Mouse (Mus musculus) heart, embryonic 13.5 days (tissue): ENCODE results near the gene Plxnc1. TPM values are rescaled to one million over a fixed set of nuclear protein-coding genes. Genes with fewer than 3 reads are reported as not detected.
A peak's percentile ranks its signal among the peaks of the same experiment; 100 is the strongest.

Experiments used
- ATAC-seq: fragments of 200-750 bp; cut with Nextera tagmentation; 2 replicates; pipeline ENCODE4 v1.8.0; 2017; ENCODE audit warnings: moderate TSS enrichment; ENCODE audit not compliant: insufficient number of reproducible peaks, low FRiP score, low TSS enrichment; ENCODE audit errors: extremely low read depth
- H3K27ac ChIP-seq: fragments of 300-500 bp; sonication (generic); replicated peaks from 2 replicates; pipeline ENCODE4 v1.5.1; 2015; ENCODE audit warnings: moderate library complexity, mild to moderate bottlenecking, inconsistent platforms
- H3K27me3 ChIP-seq: fragments of 300-500 bp; sonication (generic); replicated peaks from 2 replicates; pipeline ENCODE4 v1.6.1; 2015; ENCODE audit warnings: mild to moderate bottlenecking, inconsistent platforms
- H3K36me3 ChIP-seq: fragments of 300-500 bp; sonication (generic); 2 replicates; pipeline ENCODE4 v1.6.1; 2015; ENCODE audit warnings: mild to moderate bottlenecking, inconsistent platforms
- H3K4me1 ChIP-seq: fragments of 300-500 bp; sonication (generic); 2 replicates; pipeline ENCODE4 v1.6.1; 2015; ENCODE audit warnings: inconsistent platforms
- H3K4me2 ChIP-seq: fragments of 300-500 bp; sonication (generic); 2 replicates; pipeline ENCODE4 v1.6.1; 2015; ENCODE audit warnings: inconsistent platforms, mild to moderate bottlenecking, moderate library complexity
- H3K4me3 ChIP-seq: fragments of 300-500 bp; sonication (generic); 2 replicates; pipeline ENCODE4 v1.5.1; 2015; ENCODE audit warnings: moderate library complexity, mild to moderate bottlenecking, inconsistent platforms
- H3K9ac ChIP-seq: fragments of 300-500 bp; sonication (generic); 2 replicates; pipeline ENCODE4 v1.6.1; 2015; ENCODE audit warnings: inconsistent platforms, mild to moderate bottlenecking, moderate library complexity
- H3K9me3 ChIP-seq: fragments of 300-500 bp; sonication (generic); 2 replicates; pipeline ENCODE4 v1.6.1; 2016; ENCODE audit warnings: inconsistent platforms
- WGBS: fragments of 180-500 bp; shearing (Covaris S2); methylation state at CpG from one replicate; pipeline ENCODE4 v1.1.7; 2015; ENCODE audit warnings: mixed read lengths; 5-methylcytosine and 5-hydroxymethylcytosine counted together
- polyA plus RNA-seq: library from polyadenylated mRNA; unstranded; fragments of >200 nt; fragmentation: Nextera tagmentation; extraction: Ambion mirVana; gene quantifications from 2 replicates; pipeline ENCODE4 v1.2.1, GENCODE M21; 2015

Gene Plxnc1
- polyA plus RNA-seq, 1 experiment from 2014 or later: 3.1 TPM

- Histone ChIP-seq H3K27ac (no peak overlapping the region), H3K4me1 (peaks cover 5% of the 10 kb centered on the region), H3K4me3 (no peak overlapping the region), H3K27me3 (no peaks in the 10 kb centered on the region), H3K9me3 (no peaks in the 10 kb centered on the region), H3K9ac (no peak overlapping the region), H3K4me2 (no peak overlapping the region), H3K36me3 (no peaks in the 10 kb centered on the region)
- no peak for ATAC-seq
- WGBS: 46% methylated on average over 7 of the region's 7 CpGs
Observed at GRCm38 (mm10) chr10:94809946-94810472, 134.6 kb downstream of the Plxnc1 start.

GRCm38 (mm10) chr10:94808275-94808674 is 136.4 kb downstream of the Plxnc1 start:
- H3K36me3 ChIP-seq: no peaks in the 10 kb centered on the region
- no peak overlapping the region for H3K27ac ChIP-seq
- H3K4me2 ChIP-seq: no peak overlapping the region
- no peak for ATAC-seq
- H3K9me3 ChIP-seq: no peaks in the 10 kb centered on the region
- WGBS: 62% methylated on average over 6 of the region's 6 CpGs
- no peak overlapping the region for H3K9ac ChIP-seq
- peaks cover 22% of the 10 kb centered on the region for H3K4me1 ChIP-seq
- H3K27me3 ChIP-seq: no peaks in the 10 kb centered on the region
- H3K4me3 ChIP-seq: no peak overlapping the region

- Histone ChIP-seq H3K36me3 (no peaks in the 10 kb centered on the region), H3K27me3 (no peaks in the 10 kb centered on the region), H3K4me2 (no peak overlapping the region), H3K9me3 (no peaks in the 10 kb centered on the region), H3K27ac (no peak overlapping the region), H3K9ac (no peak overlapping the region), H3K4me1 (peaks cover 22% of the 10 kb centered on the region), H3K4me3 (no peak overlapping the region)
- no peak for ATAC-seq
- WGBS: 65% methylated on average over 7 of the region's 7 CpGs
Observed at GRCm38 (mm10) chr10:94807323-94807722, 137.3 kb downstream of the Plxnc1 start.

- Histone ChIP-seq H3K27me3 (no peaks in the 10 kb centered on the region), H3K36me3 (no peaks in the 10 kb centered on the region), H3K27ac (no peak overlapping the region), H3K4me1 (peaks cover 35% of the 10 kb centered on the region), H3K9ac (no peak overlapping the region), H3K4me3 (no peak overlapping the region), H3K4me2 (no peak overlapping the region), H3K9me3 (no peaks in the 10 kb centered on the region)
- 86% methylated on average over 1 of the region's 1 CpGs for WGBS
- no peak for ATAC-seq
Observed at GRCm38 (mm10) chr10:94804909-94805220, 139.8 kb downstream of the Plxnc1 start.

GRCm38 (mm10) chr10:94804029-94804908 is 140.4 kb downstream of the Plxnc1 start:
- 52% methylated on average over 10 of the region's 10 CpGs for WGBS
- Histone ChIP-seq H3K4me2 (no peak overlapping the region), H3K9me3 (no peaks in the 10 kb centered on the region), H3K9ac (no peak overlapping the region), H3K4me1 (peaks cover 40% of the 10 kb centered on the region), H3K27me3 (no peaks in the 10 kb centered on the region), H3K36me3 (no peaks in the 10 kb centered on the region), H3K27ac (no peak overlapping the region), H3K4me3 (no peak overlapping the region)
- ATAC-seq: no peak

GRCm38 (mm10) chr10:94800677-94801354 is 143.8 kb downstream of the Plxnc1 start:
- no peak overlapping the region for H3K4me2 ChIP-seq
- H3K36me3 ChIP-seq: peaks cover 7% of the 10 kb centered on the region
- H3K4me1 ChIP-seq: peaks cover 50% of the 10 kb centered on the region
- no peak overlapping the region for H3K4me3 ChIP-seq
- ATAC-seq: 0 out of 2 replicates have a peak, but pooled peaks have one; percentile 28
- no peak overlapping the region for H3K9ac ChIP-seq
- peak overlapping the region; percentile 41 for H3K27ac ChIP-seq
- H3K27me3 ChIP-seq: no peaks in the 10 kb centered on the region
- WGBS: 46% methylated on average over 7 of the region's 7 CpGs
- no peaks in the 10 kb centered on the region for H3K9me3 ChIP-seq

GRCm38 (mm10) chr10:94799485-94800239 is 145.0 kb downstream of the Plxnc1 start:
- ATAC-seq: no peak
- Histone ChIP-seq H3K4me3 (no peak overlapping the region), H3K9me3 (no peaks in the 10 kb centered on the region), H3K4me1 (peaks cover 45% of the 10 kb centered on the region), H3K4me2 (no peak overlapping the region), H3K27me3 (no peaks in the 10 kb centered on the region), H3K27ac (no peak overlapping the region), H3K36me3 (peaks cover 11% of the 10 kb centered on the region), H3K9ac (no peak overlapping the region)
- 36% methylated on average over 2 of the region's 2 CpGs for WGBS

GRCm38 (mm10) chr10:94798128-94798527 is 146.5 kb downstream of the Plxnc1 start:
- Histone ChIP-seq H3K36me3 (peaks cover 19% of the 10 kb centered on the region), H3K4me2 (no peak overlapping the region)
- 33% methylated on average over 5 of the region's 5 CpGs for WGBS

GRCm38 (mm10) chr10:94794666-94795244 is 149.9 kb downstream of the Plxnc1 start:
- ATAC-seq: no peak
- Histone ChIP-seq H3K4me3 (no peak overlapping the region), H3K27ac (no peak overlapping the region), H3K27me3 (no peaks in the 10 kb centered on the region), H3K9ac (no peak overlapping the region), H3K4me1 (peaks cover 15% of the 10 kb centered on the region), H3K36me3 (peaks cover 34% of the 10 kb centered on the region), H3K4me2 (no peak overlapping the region), H3K9me3 (no peaks in the 10 kb centered on the region)
- WGBS: 89% methylated on average over 5 of the region's 5 CpGs

More at GRCm38 (mm10) chr10:94798128-94798527, 146.5 kb downstream of the Plxnc1 start:
- H3K27ac ChIP-seq: no peak overlapping the region
- no peaks in the 10 kb centered on the region for H3K9me3 ChIP-seq
- ATAC-seq: no peak
- no peak overlapping the region for H3K4me3 ChIP-seq
- no peaks in the 10 kb centered on the region for H3K27me3 ChIP-seq
- no peak overlapping the region for H3K9ac ChIP-seq
- peaks cover 32% of the 10 kb centered on the region for H3K4me1 ChIP-seq

GRCm38 (mm10) chr10:94793914-94794313 is 150.7 kb downstream of the Plxnc1 start:
- H3K9me3 ChIP-seq: no peaks in the 10 kb centered on the region
- no peak overlapping the region for H3K4me2 ChIP-seq
- no peak for ATAC-seq
- H3K4me3 ChIP-seq: no peak overlapping the region
- no peak overlapping the region for H3K9ac ChIP-seq
- no peak overlapping the region for H3K27ac ChIP-seq
- 90% methylated on average over 3 of the region's 3 CpGs for WGBS
- no peaks in the 10 kb centered on the region for H3K27me3 ChIP-seq
- peaks cover 40% of the 10 kb centered on the region for H3K36me3 ChIP-seq
- peaks cover 14% of the 10 kb centered on the region for H3K4me1 ChIP-seq

- H3K4me2 ChIP-seq: no peak overlapping the region
- H3K27me3 ChIP-seq: no peaks in the 10 kb centered on the region
- no peak overlapping the region for H3K4me3 ChIP-seq
- ATAC-seq: peak; percentile 54; the same call in 1 of the 2 replicates
- peak overlapping the region; percentile 60 for H3K27ac ChIP-seq
- peaks cover 8% of the 10 kb centered on the region for H3K4me1 ChIP-seq
- peaks cover 40% of the 10 kb centered on the region for H3K36me3 ChIP-seq
- H3K9ac ChIP-seq: peak overlapping the region; percentile 45
- no peaks in the 10 kb centered on the region for H3K9me3 ChIP-seq
- WGBS: 25% methylated on average over 3 of the region's 3 CpGs
Observed at GRCm38 (mm10) chr10:94789205-94789604, 155.4 kb downstream of the Plxnc1 start.
